Mouse (Mus musculus): ENCODE measurements around the gene Gm49368.

DNA sequence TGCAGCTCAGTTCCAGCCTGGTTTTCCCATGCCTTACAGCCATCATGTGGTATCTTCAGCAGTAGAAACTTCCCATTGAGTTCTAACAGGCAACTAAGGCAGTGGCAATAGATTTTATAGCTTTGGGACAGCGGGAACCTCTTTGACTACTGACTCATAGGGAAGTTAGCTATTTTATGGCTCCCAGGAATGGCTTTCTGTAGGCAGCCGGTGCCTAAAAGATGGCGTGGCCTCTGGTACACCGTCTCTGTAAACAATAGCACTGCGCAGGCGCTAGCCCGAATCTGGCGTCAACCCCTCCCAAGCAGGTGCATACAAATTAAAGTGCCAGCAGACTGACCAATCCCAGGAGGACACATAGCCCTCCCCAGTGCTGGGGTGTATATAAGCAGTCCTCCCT, 88.5 kb downstream of the Gm49368 start:
- no peak for TF ChIP-seq CTCF (IDR thresholded peaks at IDR 0.05; ENCODE audit: borderline replicate concordance, insufficient read depth, low read depth, low read length)
- TF ChIP-seq POLR2A (IDR thresholded peaks at IDR 0.05; ENCODE audit: borderline replicate concordance, insufficient read depth, low read length), result no peak
